Mouse (Mus musculus): ENCODE data around the gene Usf3.

GRCm38 (mm10) chr16:44124713-44125112 is 48.3 kb upstream of the Usf3 start:
- TF ChIP-seq CTCF (conservative IDR thresholded peaks at IDR 0.05; ENCODE audit: low read length) (no peak), NANOG (IDR thresholded peaks at IDR 0.05; ENCODE audit: borderline replicate concordance, low read length) (no peak)

All from E14TG2a.4 (cell line).